Mouse (Mus musculus) midbrain, embryonic 15.5 days (tissue): ENCODE measurements at regions not wholly inside any gene's neighbourhood (a gene's known extent, or its start where the extent isn't known, plus 50 kb on each side); places are given as distances from the start of the nearest gene placed in this dataset.
A peak's percentile ranks its signal among the peaks of the same experiment; 100 is the strongest.

Experiments used
- ATAC-seq: fragments of 200-750 bp; cut with Nextera tagmentation; replicated peaks from 2 replicates; pipeline ENCODE4 v1.8.0; 2017; ENCODE audit warnings: moderate TSS enrichment
- H3K27ac ChIP-seq: fragments of 300-500 bp; sonication (generic); 2 replicates; pipeline ENCODE4 v1.5.1; 2015; ENCODE audit warnings: mild to moderate bottlenecking, inconsistent platforms
- H3K27me3 ChIP-seq: fragments of 300-500 bp; sonication (generic); replicated peaks from 2 replicates; pipeline ENCODE4 v1.6.1; 2015; ENCODE audit warnings: inconsistent platforms
- H3K36me3 ChIP-seq: fragments of 300-500 bp; sonication (generic); replicated peaks from 2 replicates; pipeline ENCODE4 v1.6.1; 2015; ENCODE audit warnings: inconsistent platforms
- H3K4me1 ChIP-seq: fragments of 300-500 bp; sonication (generic); 2 replicates; pipeline ENCODE4 v1.6.1; 2015; ENCODE audit warnings: inconsistent platforms
- H3K4me2 ChIP-seq: fragments of 300-500 bp; sonication (generic); 2 replicates; pipeline ENCODE4 v1.6.1; 2015; ENCODE audit warnings: inconsistent platforms, mild to moderate bottlenecking, moderate library complexity
- H3K4me3 ChIP-seq: fragments of 300-500 bp; sonication (generic); 2 replicates; pipeline ENCODE4 v1.5.1; 2015; ENCODE audit warnings: mild to moderate bottlenecking, inconsistent platforms
- H3K9ac ChIP-seq: fragments of 300-500 bp; sonication (generic); 2 replicates; pipeline ENCODE4 v1.6.1; 2015; ENCODE audit warnings: mild to moderate bottlenecking, inconsistent platforms
- H3K9me3 ChIP-seq: fragments of 300-500 bp; sonication (generic); 2 replicates; pipeline ENCODE4 v1.6.1; 2016; ENCODE audit warnings: inconsistent platforms
- WGBS: fragments of 180-500 bp; shearing (Covaris S2); methylation state at CpG from one replicate; pipeline ENCODE4 v1.1.7; 2015; ENCODE audit warnings: mixed read lengths; 5-methylcytosine and 5-hydroxymethylcytosine counted together

DNA sequence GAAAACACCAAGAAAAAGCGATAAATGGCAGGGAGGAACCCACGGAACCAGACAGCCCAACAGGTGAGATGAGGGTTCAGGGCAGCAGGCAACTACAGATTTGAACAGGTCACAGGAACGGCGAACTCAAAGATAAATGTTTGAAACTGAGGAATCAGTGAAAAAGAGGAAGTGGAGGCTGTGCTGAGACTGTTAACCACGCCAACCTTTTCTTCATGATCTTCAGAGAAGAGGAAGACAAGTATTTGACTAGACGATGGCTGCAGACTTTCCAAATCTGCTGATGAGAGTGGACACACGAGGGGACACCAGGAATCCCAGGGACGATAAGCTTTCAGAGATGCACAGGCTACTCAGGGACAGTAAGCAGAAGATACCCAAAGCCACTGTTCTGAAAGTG is 740.1 kb upstream of the Car8 start:
- no peak overlapping the region for H3K4me2 ChIP-seq
- WGBS: 90% methylated on average over 8 of the region's 8 CpGs
- no peak overlapping the region for H3K4me3 ChIP-seq
- H3K36me3 ChIP-seq: no peaks in the 10 kb centered on the region
- no peaks in the 10 kb centered on the region for H3K9me3 ChIP-seq
- H3K27me3 ChIP-seq: no peaks in the 10 kb centered on the region
- no peak overlapping the region for H3K27ac ChIP-seq
- no peaks in the 10 kb centered on the region for H3K4me1 ChIP-seq
- H3K9ac ChIP-seq: no peak overlapping the region
- ATAC-seq: no peak

DNA sequence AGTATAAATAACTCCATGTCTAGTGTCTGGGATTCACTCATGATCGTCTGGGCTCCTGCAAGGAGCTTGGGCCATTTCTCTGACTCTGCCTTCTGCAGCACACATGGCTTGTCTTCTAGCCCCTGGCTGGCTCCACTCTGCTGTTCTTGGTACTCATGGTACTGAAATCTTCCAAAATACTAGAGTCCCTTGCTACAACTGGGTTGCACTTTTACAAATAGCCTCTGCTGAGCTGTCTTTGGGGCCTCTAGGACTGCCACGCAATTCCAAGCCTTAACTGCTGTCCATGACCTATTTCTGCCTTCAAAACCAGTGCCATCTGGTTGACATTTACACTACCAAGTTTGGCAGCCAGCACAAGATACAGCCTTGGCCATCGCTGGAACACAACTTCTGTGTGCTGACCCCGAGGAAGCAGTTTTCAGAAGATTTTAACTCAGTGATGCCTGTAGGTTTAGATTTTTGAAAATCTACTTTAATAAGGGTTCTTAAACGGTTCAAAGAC is 731.2 kb upstream of the Car8 start:
- 91% methylated on average over 5 of the region's 5 CpGs for WGBS
- H3K27me3 ChIP-seq: no peaks in the 10 kb centered on the region
- no peak overlapping the region for H3K4me3 ChIP-seq
- H3K4me1 ChIP-seq: no peaks in the 10 kb centered on the region
- ATAC-seq: no peak
- no peak overlapping the region for H3K4me2 ChIP-seq
- no peak overlapping the region for H3K9ac ChIP-seq
- no peaks in the 10 kb centered on the region for H3K9me3 ChIP-seq
- H3K36me3 ChIP-seq: no peaks in the 10 kb centered on the region
- H3K27ac ChIP-seq: no peak overlapping the region

DNA sequence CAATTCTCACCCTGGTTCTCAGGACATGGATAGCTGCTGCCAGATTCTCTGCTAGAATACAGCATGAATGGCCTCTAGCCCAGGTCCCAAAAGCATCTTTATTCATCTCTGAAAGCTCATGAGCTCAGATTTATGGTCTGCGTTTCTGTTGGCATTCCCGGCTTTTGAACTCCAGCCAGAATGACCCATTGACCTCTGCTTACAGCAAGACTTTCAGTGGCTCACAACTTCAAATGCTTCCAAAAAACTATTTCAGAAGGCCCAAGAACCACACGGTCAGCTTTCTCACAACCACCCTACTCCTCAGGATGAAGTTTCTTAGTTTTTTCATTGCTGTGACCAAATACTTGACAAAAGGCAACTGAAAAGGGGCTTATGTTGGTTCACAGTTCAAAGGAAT is 729.9 kb upstream of the Car8 start:
- Histone ChIP-seq H3K36me3 (no peaks in the 10 kb centered on the region), H3K9ac (no peak overlapping the region), H3K27me3 (no peaks in the 10 kb centered on the region), H3K4me1 (no peaks in the 10 kb centered on the region), H3K4me2 (no peak overlapping the region), H3K9me3 (no peaks in the 10 kb centered on the region), H3K4me3 (no peak overlapping the region), H3K27ac (no peak overlapping the region)
- 33% methylated on average over 3 of the region's 3 CpGs for WGBS
- ATAC-seq: no peak

DNA sequence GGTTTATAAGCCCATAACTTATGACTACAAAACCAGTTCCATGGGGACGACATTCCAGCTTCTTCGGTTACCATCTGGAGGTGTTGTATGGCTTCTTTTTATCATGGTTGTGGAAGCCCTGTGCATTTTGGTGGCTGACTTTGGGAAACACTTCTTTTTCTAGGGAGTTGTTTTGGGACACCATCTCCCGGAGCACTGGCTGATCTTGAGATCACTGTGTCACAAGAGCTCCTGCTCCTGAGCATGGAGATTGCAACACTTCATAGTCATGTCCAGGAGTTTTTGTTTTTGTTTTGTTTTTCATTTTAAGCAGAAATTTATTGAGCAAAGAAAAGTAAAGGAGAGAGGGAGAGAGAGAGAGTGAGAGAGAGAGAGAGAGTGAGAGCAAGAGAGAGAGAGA is 729.1 kb upstream of the Car8 start:
- Histone ChIP-seq H3K27ac (no peak overlapping the region), H3K36me3 (no peaks in the 10 kb centered on the region), H3K27me3 (no peaks in the 10 kb centered on the region), H3K9me3 (no peaks in the 10 kb centered on the region), H3K4me2 (no peak overlapping the region), H3K9ac (no peak overlapping the region), H3K4me1 (0 out of 2 replicates have a peak, but pooled peaks cover 3% of the 10 kb centered on the region), H3K4me3 (no peak overlapping the region)
- ATAC-seq: no peak
- WGBS: 93% methylated on average over 3 of the region's 3 CpGs

DNA sequence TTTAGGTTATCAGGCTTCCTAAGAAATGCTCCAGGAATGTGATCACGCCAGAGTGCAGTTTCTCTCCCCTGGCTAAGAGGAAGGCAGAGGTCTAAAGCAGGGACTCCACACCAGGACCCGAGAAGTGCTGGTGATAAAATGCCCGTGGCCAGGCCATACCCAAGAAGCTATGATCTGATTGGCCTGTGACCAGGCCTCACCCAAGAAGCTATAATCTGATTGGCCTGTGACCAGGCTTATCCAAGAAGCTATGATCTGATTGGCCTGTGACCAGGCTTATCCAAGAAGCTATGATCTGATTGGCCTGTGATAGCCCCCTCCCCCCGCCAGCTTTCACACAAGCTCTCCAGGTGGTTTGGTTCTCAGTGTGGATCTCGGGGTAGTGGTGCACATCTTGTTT is 726.7 kb upstream of the Car8 start:
- no peak overlapping the region for H3K9ac ChIP-seq
- no peak overlapping the region for H3K4me3 ChIP-seq
- no peaks in the 10 kb centered on the region for H3K27me3 ChIP-seq
- no peak for ATAC-seq
- H3K4me1 ChIP-seq: 0 out of 2 replicates have a peak, but pooled peaks cover 4% of the 10 kb centered on the region
- H3K9me3 ChIP-seq: no peaks in the 10 kb centered on the region
- no peak overlapping the region for H3K4me2 ChIP-seq
- no peaks in the 10 kb centered on the region for H3K36me3 ChIP-seq
- WGBS: 86% methylated on average over 5 of the region's 5 CpGs
- H3K27ac ChIP-seq: no peak overlapping the region

DNA sequence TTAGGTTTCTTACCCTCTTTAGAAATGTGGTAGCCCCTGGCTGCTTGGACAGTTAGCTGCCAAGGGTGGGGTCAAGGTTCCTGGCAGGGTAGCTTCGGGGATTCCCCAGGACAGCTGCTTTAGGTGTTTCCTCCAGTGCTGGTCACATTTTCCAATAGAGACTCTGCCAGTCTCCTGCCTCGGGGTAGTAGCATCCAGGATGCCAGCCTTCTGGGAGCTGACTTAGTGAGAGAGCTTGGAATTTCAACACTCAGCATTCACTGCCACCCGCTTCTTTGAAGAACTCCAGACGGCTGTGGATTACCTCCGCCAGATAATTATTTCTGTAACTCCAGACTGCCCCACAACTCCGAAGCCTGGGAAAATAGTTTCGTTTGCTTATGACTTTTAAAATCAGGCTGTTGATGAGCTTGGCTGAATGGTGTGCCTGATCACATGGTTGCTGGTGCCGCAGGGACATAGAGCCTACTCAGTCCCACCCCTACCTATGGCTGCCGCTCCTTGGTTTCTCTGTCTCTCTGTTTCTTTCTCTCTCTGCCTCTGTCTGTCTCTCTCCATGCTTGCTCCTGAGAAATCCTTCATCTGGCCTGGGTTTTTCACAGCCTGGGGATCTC is 724.2 kb upstream of the Car8 start:
- Histone ChIP-seq H3K27ac (no peak overlapping the region), H3K4me2 (no peak overlapping the region), H3K27me3 (no peaks in the 10 kb centered on the region), H3K36me3 (no peaks in the 10 kb centered on the region), H3K9ac (no peak overlapping the region), H3K9me3 (no peaks in the 10 kb centered on the region), H3K4me3 (no peak overlapping the region), H3K4me1 (0 out of 2 replicates have a peak, but pooled peaks cover 4% of the 10 kb centered on the region)
- 63% methylated on average over 9 of the region's 9 CpGs for WGBS
- ATAC-seq: no peak

DNA sequence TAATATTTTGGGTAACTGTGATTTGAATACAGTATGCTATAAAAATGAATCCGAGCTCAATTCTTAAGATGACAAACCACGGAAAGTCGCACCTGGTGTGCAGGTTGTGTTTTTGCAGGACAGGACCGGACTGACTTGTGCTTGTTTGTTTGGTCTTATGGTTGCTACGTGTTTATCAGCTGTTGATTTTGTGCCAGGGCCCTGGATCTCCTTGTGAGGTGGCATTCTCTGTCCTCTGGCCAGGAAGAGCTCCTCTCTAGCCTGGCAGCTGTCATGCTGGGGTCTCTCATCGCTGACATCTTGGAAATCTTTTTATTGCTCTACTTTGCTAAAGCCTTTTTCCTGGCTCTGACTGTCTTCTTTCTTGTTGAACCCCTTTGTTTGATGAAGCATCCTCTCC is 723.0 kb upstream of the Car8 start:
- Histone ChIP-seq H3K27me3 (no peaks in the 10 kb centered on the region), H3K9ac (no peak overlapping the region), H3K9me3 (no peaks in the 10 kb centered on the region), H3K4me3 (no peak overlapping the region), H3K27ac (no peak overlapping the region), H3K4me2 (no peak overlapping the region), H3K4me1 (peaks cover 8% of the 10 kb centered on the region), H3K36me3 (no peaks in the 10 kb centered on the region)
- 83% methylated on average over 6 of the region's 6 CpGs for WGBS
- ATAC-seq: no peak

DNA sequence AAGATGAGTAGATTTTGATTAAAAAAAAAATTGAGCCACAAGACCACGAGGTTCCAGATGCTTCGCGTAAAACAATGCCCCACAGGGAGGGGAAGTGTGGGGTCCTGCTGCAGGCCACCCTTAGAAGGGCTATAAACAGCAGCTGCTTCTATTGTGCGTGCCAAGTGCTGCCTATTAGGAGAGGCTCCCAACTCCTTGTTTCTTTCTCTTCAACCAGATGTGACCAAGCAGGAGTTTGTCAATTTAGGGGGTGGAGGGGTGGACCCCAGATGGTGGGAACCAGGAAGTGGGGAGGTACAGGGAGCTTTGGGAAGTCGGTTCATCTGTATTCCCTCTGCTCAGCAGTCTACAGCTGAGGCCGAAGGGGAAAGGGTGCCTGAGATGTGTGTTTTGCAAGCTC is 718.9 kb upstream of the Car8 start:
- Histone ChIP-seq H3K4me2 (no peak overlapping the region), H3K9me3 (no peaks in the 10 kb centered on the region), H3K9ac (no peak overlapping the region), H3K4me1 (peaks cover 25% of the 10 kb centered on the region), H3K4me3 (no peak overlapping the region), H3K27me3 (no peaks in the 10 kb centered on the region), H3K36me3 (no peaks in the 10 kb centered on the region), H3K27ac (no peak overlapping the region)
- ATAC-seq: no peak
- WGBS: 15% methylated on average over 6 of the region's 6 CpGs

DNA sequence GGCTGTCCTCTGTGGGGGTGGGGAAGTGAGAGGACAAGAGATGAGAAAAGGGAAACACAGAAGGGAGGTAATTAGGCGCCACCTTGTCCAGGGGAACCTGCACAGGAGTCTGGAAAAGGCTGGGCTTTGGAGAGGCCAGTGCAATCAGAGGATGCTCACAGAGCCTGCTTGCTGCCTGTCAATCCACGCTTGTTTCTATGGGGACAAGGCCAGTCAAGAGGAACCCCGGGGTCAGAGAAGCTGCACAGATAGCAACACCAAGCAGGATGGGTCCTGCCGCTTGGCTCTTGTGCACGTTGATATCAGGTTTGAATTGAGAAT is 718.1 kb upstream of the Car8 start:
- Histone ChIP-seq H3K27ac (peak overlapping the region; percentile 53), H3K9me3 (no peaks in the 10 kb centered on the region), H3K27me3 (no peaks in the 10 kb centered on the region), H3K4me2 (no peak overlapping the region), H3K4me1 (peaks cover 25% of the 10 kb centered on the region), H3K4me3 (no peak overlapping the region), H3K36me3 (no peaks in the 10 kb centered on the region), H3K9ac (no peak overlapping the region)
- WGBS: 37% methylated on average over 5 of the region's 5 CpGs
- ATAC-seq: peak; percentile 44

DNA sequence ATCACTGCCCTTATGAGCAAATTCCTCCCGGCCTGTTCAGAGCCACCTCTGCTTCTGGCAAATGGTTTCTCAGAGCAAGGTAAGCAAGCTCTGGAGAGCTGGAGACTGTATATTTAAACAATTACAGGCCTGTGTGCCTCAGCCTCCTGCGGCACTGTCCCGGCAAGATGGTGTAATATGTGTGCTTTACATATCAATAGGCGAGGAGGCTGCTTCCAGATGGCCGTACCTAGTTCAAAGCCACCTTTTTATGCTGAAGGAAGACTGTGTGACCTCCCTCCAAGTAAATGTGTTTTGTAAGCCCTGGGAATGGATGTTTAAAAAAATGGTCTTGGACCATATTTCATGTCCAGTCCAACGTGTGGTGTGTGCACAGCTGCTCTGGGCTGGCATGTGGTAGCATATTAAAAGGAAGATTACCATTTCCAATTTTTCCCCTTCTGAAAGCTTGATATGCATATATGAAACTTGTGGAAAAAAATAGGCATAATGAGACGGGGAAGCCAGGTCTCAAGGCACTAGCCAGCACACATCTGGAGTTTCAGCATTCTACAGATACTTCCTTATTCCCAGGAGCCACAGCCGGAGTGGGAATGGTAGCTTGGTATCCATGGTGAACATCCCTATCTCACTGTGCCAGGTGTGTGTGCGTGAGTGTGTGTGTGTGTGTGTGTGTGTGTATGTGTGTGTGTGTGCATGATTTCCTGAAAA is 717.6 kb upstream of the Car8 start:
- peak overlapping the region; percentile 53 for H3K27ac ChIP-seq
- H3K4me1 ChIP-seq: peaks cover 25% of the 10 kb centered on the region
- no peaks in the 10 kb centered on the region for H3K27me3 ChIP-seq
- H3K4me2 ChIP-seq: no peak overlapping the region
- ATAC-seq: peak; percentile 42
- H3K4me3 ChIP-seq: no peak overlapping the region
- H3K9ac ChIP-seq: no peak overlapping the region
- no peaks in the 10 kb centered on the region for H3K9me3 ChIP-seq
- 25% methylated on average over 9 of the region's 9 CpGs for WGBS
- no peaks in the 10 kb centered on the region for H3K36me3 ChIP-seq

DNA sequence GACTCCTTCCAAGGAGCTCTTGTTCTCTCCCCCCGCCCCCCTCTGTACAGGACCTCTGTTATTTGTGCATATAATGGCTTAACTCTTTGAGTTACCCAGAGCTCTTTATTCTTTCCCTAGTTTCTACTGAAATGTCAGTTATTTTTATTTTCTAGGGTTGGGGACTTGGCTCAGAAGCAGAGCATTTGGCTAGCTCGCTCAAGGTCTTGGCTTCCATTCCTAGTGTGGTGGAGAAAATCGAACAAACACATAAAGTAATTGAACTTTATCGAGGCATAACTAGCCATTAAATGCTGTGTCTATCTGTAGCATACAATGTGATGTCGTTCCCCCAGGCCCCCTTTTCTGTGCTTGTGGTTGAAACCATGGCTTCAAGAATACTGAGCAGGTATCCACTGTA is 716.5 kb upstream of the Car8 start:
- Histone ChIP-seq H3K36me3 (no peaks in the 10 kb centered on the region), H3K4me3 (no peak overlapping the region), H3K4me2 (no peak overlapping the region), H3K27me3 (no peaks in the 10 kb centered on the region), H3K27ac (no peak overlapping the region), H3K4me1 (peaks cover 25% of the 10 kb centered on the region), H3K9me3 (no peaks in the 10 kb centered on the region), H3K9ac (no peak overlapping the region)
- no peak for ATAC-seq
- 87% methylated on average over 5 of the region's 5 CpGs for WGBS

DNA sequence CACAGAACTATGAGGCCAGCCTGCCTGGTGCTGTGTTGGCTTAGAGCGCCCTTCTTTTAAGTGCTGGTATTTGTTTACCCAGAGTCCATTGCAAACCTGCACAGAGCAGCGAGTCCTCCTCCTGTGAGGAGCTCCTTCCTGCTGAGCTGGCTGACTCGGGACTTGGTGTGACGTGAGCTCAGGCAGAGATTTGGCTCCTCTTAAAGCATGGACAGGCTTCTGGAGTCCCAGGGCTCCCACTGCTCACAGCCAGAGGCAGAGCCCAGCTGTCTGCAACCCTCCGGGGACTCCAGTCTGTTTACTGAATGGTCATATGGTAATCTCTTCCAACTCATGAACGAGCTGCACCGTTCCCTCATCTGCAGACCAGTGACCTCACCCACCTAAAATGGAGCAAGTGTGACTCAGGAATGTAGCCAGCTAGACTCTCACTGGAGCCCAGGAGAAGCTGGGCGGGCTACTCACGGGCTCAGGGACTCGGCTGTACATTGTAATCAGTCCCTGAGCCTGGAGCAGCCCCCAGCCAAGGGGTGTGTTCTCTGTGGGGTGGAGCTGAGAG is 715.6 kb upstream of the Car8 start:
- H3K9ac ChIP-seq: no peak overlapping the region
- no peak overlapping the region for H3K4me3 ChIP-seq
- H3K4me1 ChIP-seq: peaks cover 25% of the 10 kb centered on the region
- no peaks in the 10 kb centered on the region for H3K27me3 ChIP-seq
- no peak overlapping the region for H3K27ac ChIP-seq
- WGBS: 16% methylated on average over 10 of the region's 10 CpGs
- H3K36me3 ChIP-seq: no peaks in the 10 kb centered on the region
- ATAC-seq: peak; percentile 64
- no peaks in the 10 kb centered on the region for H3K9me3 ChIP-seq
- peak overlapping the region; percentile 17; the same call in 1 of the 2 replicates for H3K4me2 ChIP-seq

DNA sequence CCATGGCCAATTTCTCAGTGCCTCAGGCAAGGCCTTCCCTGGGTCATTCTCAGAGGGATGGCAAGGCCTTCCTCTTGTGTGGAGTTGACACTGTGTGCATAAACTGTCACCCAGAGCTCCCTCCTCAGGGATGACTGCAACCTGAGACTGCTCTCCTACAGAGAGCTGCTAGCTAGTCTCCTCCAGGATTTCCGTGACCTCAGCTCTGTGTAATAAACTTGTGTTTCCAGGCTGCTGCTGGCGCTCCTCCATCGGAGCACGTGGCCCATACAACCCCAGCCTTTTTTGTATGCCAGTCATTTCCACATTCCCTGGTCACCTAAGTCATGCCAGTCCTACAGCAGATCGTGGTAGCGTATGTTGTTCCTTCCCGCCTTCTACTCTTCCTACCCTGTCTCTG is 714.3 kb upstream of the Car8 start:
- Histone ChIP-seq H3K4me1 (peaks cover 25% of the 10 kb centered on the region), H3K36me3 (no peaks in the 10 kb centered on the region), H3K27me3 (no peaks in the 10 kb centered on the region), H3K9me3 (no peaks in the 10 kb centered on the region), H3K4me2 (no peak overlapping the region), H3K9ac (no peak overlapping the region), H3K27ac (no peak overlapping the region), H3K4me3 (no peak overlapping the region)
- WGBS: 88% methylated on average over 7 of the region's 7 CpGs
- ATAC-seq: no peak
